Mouse (Mus musculus): ENCODE data around the gene Cpm.
"Not testable (repeated sequence)": the region's sequence is repeated elsewhere in the genome, so short reads cannot be mapped to it uniquely, and the experiment has no call there.

Cpm gene

DNA sequence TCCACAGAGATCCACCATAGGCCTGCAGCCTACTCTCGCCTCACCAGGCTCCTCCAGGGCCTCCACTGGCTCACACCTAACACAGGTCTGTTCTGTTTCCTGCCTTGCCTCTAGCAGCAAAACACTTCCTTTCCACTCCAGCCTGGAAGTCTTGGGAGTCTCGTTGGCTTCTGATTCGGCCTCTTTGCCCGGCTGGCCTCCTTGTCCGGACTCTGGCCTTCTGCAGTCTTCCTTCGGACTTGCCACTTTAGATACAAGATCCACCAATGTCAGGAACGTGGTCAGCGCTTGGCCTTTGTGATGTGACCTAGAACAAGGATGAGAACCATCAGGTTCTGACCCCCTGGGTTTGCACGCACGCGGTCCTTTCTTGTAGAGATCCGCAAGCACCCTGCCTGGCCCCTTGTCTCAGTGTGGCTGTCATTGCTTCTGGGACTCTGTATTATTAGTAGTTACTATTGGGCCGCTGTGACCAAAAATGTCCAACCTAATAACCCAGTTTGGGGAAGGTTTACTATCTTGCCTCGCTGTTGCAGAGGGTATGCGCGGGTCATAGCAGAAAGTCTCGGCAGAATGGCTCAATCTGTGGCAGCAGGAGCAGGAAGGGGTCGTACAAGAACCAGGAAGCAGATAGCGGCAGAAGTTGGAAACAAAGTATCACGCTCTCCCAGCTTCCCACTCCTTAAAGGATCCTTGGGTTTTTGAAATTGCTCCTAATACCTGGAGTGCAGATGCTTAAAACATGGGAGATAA, 22.1 kb upstream of the Cpm start:
- DNase-seq (ENCODE audit: low spot score in 2 of 2), result no peak

GRCm38 (mm10) chr10:117607804-117608279, 21.5 kb upstream of the Cpm start:
- no peak for DNase-seq (ENCODE audit: low spot score in 2 of 2)

DNA sequence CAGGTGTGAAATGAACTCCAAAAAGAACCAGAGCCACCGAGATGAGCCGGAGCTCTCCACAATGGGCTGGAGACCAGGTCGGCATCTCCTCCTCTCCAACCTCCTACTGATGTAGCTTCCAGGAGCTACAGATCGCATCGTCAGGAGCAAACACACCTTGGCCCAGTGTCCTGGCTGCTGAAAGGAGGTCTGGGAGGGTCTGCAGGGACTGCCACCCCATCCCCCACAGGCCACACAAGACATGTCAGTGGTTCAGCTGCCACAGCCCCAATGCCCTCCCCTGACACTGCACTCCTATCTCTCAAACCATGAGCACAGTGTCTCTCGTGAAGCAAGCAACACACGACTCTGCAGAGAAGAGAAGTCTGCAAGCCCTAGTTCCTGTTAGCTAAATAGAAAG, 20.8 kb upstream of the Cpm start:
- no peak for DNase-seq (ENCODE audit: low spot score in 2 of 2)

DNA sequence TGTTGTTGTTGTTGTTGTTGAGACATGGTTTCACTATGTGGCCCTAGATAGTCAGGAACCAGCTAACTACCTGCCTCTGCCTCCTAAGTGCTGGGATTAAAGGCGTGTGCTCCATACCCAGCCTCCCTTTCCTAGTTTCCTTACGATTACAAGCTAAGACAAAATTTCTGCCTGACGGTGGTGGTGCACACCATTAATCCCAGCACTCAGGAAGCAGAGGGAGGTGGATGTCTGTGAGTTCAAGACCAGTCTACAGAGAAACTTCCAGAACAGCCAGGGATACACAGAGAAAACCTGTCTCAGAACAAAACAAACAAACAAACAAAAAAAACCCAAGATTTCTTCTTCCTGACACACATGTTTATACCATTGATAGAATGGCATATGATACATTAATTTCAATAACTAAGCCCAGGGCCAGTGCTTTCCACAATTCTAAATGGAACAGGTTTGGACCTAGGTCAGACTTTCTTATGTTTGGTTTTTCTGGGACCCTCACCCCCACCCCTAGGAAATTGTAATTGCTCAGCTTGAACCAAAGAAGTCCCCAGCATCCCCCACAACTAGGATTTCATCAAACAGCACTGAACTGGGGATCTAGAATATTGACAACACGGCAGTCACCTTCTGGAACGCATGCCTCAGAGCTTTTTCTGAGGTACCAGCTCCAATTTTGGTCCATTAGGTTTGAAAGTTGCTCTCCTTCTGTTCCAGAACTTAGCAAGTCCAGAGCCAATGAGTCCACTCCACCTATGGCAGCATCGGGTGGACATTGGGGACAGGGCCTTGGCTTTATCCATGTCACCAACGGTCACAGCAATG, 20.1 kb upstream of the Cpm start:
- no peak for DNase-seq (ENCODE audit: low spot score in 2 of 2)

GRCm38 (mm10) chr10:117609810-117610090, 19.6 kb upstream of the Cpm start:
- DNase-seq (ENCODE audit: low spot score in 2 of 2), result no peak

DNA sequence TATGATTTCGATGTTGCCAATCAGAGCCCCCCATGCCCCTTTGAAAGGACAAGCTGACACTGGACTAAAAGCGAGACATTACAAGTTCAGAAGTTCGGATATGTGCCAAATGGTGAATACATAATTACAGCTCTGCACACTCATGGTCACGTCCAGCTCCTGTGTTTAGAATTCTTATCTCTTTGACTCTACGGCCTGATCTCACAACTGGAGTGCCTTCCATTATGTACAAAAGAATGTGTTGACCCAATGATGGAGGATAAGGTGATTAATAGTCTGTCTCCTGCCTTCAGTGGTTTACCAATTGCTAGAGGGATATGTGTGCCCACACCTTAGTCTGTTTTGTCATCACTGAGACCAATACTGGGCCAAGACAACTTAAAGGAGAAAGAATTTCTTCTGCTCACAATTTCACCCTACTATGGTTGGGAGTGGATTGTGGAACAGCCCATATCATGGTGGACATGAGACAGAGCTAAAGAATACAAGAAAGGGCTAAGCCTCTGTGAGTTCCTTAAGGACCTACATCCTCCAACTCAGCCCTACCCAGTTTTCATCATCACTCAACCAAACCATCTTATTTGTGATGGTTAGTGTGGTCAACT, 19.0 kb upstream of the Cpm start:
- DNase-seq (ENCODE audit: low spot score in 2 of 2), result no peak

DNA sequence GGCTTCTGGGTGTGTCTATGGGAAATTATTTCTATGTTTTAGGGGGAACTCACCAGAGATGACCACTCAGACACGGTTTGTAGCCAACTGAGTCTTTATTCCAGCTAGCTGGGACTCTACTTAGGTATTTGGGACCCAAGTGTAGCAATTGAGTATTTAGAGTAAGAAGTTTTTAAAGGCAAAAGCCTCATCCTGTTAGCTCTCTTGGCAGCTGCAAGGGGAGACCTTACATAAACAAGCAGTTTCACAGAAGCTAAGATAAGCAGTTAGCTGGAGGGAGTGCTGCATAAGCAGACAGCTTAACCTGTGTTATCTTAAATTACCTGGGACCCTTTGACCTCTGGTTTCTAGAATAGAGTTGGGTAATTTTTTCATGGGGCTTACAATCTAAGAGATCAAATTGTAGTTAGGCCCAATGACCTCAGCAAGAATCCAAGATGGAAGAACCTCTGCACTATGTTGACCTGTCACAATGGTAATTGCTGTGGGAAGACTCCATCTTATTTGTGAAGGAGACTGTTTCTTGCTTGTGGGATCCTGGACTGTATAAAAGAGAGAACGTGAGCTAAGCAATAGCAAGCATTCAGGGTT, 18.4 kb upstream of the Cpm start:
- no peak for DNase-seq (ENCODE audit: low spot score in 2 of 2)

- DNase-seq (ENCODE audit: low spot score in 2 of 2), result no peak
These were observed 17.8 kb upstream of the Cpm start for GRCm38 (mm10) chr10:117611503-117611902.

DNA sequence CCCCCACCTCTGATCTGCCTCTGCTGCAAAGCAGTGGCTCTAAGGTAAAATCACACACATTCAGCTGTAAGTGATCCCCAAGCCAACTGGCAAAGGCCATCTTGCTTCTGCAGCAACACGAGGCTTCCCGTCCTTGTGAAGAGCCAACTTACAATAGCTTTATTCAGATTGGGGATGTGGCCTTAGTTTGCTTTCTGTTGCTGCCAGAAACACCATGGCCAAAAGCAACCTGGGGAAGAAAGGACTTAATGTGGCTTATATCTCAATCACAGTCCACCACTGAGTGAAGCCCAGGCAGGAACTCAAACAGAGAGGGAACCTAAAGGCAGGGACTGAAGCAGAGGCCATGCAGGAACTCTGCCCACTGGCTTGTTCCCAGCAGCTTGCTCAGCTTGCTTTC, 17.3 kb upstream of the Cpm start:
- no peak for DNase-seq (ENCODE audit: low spot score in 2 of 2)

DNA sequence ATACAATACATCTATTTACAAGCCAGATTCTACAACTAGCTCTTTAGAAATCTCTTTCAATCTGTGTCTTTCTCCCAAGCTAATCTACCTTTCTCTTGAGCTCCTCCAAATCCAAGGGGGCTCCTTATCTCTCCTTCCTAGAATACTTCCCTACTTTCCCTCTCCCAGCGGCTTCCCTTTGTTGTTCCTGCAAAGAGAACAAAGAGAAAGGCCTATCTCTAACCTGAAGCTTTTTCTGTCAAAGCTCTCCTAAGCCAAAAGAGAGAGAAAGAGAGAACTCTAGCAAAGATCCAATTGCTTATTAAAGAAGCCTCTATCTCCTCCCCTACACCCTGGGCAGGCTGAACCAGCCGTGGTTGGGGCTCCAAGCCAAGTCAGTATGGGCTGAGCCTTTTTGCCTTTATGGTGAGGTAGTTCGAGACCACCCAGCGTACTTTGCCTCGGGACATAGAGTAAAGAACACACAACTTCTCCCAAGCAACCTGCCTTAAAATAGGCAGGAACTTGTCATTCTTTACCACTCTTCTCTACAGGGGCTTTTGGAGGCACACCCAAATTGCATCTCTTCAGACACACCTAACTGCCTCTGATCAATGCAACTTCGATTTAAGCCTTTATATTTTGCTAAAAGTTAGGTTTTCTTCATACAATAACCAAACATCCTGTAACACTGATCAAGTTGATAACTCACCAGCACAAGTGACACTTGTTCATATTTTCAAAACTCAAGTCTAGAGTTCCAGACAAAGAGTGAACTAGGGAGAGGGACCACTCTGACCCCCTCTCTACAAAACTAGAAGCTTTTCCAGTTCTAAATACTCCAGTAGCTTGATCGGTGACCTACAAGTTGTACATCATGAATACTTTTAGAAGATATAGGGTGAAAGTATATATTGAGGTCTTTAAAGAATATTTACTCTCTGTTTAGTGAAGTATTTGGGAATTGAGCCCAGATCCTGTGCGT, 16.4 kb upstream of the Cpm start:
- no peak for DNase-seq (ENCODE audit: low spot score in 2 of 2)

GRCm38 (mm10) chr10:117613960-117614359, 15.3 kb upstream of the Cpm start:
- DNase-seq (ENCODE audit: low spot score in 2 of 2), result no peak

DNA sequence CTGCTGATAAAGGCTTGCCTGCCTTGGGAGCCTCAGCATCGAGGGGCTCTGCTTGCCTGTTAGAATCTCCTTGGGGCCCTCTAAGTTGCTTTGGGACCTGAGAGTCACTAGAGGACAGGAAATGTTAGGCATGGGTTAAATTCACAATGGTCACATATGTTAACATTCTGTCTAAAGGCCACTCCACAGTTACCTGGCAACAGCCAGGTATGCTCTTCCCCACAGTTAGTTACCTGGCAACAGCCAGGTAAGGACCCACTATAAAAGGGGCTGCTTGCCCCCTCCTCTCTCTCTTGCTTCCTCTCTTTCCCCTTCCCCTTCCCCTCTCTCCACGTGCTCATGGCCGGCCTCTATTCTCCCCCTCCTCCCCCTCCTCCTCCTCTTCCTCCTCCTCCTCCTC, 14.9 kb upstream of the Cpm start:
- DNase-seq (ENCODE audit: low spot score in 2 of 2), result no peak

- no peak for DNase-seq (ENCODE audit: low spot score in 2 of 2)
These were observed 14.1 kb upstream of the Cpm start for GRCm38 (mm10) chr10:117615239-117615638.

GRCm38 (mm10) chr10:117615746-117616145, 13.6 kb upstream of the Cpm start:
- DNase-seq (ENCODE audit: low spot score in 2 of 2), result no peak

DNA sequence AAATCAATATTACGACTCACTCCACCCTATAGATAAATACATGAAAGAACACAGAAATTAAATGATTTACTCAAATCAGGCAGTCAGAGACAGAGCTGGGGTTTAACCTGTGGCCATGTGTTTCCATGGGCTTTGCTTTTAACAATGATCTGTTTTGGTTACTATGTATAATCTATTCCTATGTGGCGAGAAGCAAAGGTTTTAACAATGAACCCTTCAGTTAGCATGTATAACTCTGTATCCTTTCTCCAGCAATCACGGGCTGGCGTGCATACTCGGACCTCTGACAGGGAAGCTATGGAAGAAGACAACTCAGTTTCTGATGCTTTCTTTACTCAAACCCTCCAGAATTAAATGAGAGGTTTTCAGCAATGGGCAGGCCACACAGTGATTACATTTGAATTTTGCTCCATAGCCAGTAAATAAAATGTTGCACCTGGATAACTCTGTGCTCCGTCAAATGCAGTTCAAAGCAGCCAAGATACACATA, 13.1 kb upstream of the Cpm start:
- no peak for DNase-seq (ENCODE audit: low spot score in 2 of 2)

GRCm38 (mm10) chr10:117616765-117617164, 12.5 kb upstream of the Cpm start:
- DNase-seq (ENCODE audit: low spot score in 2 of 2), result not testable (repeated sequence)

DNA sequence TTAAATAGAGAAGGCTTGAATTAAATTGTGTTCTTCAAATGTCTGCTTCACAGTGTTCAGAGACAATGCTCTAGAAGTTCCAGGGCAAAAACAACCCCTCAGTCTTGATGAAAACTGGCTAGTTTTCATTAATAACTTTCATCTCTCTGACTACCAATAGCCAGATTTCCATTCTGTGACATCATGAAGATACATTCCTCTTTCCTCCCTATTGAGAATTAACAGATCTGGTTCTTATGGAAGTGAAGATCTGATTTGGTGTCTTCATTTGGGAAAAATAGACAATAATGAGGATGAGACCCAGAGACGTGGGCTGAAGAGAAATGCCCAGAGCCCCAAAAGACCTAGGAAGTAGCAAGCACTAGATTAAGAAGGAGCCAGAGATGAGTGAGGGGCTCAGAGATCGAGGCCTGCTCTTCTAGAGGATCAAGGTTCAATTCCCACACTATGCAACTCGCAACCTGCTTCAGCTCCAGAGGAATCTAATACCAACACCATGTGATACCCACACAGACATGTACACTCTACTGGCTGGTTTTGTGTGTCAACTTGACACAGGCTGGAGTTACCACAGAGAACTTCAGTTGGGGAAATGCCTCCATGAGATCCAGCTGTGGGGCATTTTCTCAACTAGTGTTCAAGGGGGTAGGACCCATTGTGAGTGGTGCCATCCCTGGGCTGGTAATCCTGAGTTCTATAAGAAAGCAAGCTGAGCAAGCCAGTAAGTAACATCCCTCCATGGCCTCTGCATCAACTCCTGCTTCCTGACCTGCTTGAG, 11.5 kb upstream of the Cpm start:
- no peak for DNase-seq (ENCODE audit: low spot score in 2 of 2)

DNA sequence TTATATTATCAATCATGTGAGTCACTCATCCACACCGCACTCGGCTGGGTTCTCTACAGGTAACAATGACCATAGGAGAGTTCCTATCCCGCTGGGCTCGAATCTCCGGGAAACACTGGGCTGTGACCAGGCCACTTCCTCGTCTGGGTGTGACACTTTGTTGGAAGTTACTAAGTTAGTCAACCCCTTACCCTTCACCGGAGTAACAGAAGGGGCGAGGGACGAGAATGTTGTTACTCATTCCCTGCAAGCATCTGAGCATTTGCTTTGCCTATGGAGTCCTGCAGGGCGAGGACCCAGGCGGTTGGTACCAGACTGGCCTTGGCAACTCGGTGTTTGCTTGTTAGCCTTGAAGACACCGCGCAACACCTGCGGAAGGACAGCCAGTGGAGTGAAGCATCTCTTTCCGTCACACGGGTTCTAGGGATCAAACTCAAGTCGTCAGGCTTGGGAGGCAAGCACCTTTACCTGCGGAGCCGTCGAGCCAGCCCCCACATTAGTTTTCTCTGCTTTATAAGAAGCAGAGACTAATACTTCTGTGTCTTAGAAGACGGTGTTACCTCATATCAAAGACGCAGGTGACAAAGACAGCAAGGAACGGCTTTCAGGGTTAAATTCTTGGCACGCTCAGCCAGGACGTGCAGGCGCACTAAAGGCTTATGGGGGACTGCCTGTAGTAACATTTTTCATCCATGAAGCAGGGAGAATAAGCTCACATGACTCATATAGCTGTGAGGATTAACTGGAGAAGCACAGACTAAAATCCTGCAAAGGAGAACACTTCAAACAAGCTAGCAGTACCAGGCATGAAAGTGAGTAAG, 10.0 kb upstream of the Cpm start:
- DNase-seq (ENCODE audit: low spot score in 2 of 2), result no peak

DNA sequence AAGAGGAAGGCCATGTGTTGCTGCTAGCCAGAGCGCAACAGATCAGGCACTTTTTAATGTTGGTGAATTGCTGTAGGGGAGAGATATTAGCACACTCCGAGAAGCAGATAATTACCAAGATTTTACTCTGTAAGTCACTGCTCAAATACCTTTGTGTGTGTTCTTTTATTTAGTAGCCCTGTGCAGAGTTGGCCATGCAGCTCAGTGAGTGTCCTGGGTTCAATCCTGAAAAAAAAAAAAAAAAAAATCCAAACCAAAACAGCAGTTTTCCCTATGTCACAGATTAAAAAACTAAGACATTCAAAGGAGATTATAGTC, 9.5 kb upstream of the Cpm start:
- DNase-seq (ENCODE audit: low spot score in 2 of 2), result no peak

DNA sequence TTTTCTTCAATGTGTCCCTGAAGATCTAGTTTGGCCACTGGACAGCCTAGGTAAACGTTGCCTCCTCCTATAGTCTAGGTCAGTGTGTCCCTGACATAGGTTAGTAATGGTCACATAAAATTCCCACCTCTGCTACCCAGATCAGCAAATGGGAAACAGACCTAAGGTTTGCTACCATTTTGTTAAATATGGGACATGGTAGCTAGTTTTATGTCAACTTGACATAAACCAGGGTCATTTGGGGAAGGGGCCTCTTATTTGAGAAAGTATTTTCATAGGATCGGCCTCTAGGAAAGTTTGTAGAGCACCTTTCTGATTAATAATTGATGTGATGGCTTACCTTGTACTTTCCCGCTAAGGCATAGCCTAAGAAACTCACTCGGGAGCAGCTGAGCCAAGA, 8.8 kb upstream of the Cpm start:
- DNase-seq (ENCODE audit: low spot score in 2 of 2), result no peak

Measured in thymus, postnatal 10 days (tissue).